Mouse (Mus musculus) frontal cortex, postnatal 10 days (tissue): ENCODE measurements around the gene Nsa2.
"Not testable (repeated sequence)": the region's sequence is repeated elsewhere in the genome, so short reads cannot be mapped to it uniquely, and the experiment has no call there.

Source experiments
- DNase-seq, 2 experiments: peaks; one replicate each; pipeline ENCODE4 v3.0.0; 2022; ENCODE audit warnings: low spot score in 2 of 2, mixed read lengths in 1 of 2

The Nsa2 gene

GRCm38 (mm10) chr13:97137466-97138400, at the start of gene Nsa2, which contains the start of gene Gfm2:
TSS of gene Nsa2 (minus strand) at chr13:97137937.
TSS of gene Gfm2 (plus strand) at chr13:97137937.
- DNase-seq, result peak; percentile 85 to 89

- no peak for DNase-seq
Measured at GRCm38 (mm10) chr13:97186346-97186745, 48.6 kb upstream of the Nsa2 start.

- no peak for DNase-seq
Measured at GRCm38 (mm10) chr13:97184656-97185055, 46.9 kb upstream of the Nsa2 start.

- DNase-seq, result no peak
Measured at GRCm38 (mm10) chr13:97184168-97184567, 46.4 kb upstream of the Nsa2 start.

GRCm38 (mm10) chr13:97182821-97183220, 45.1 kb upstream of the Nsa2 start:
- no peak for DNase-seq

GRCm38 (mm10) chr13:97180113-97180828, 42.5 kb upstream of the Nsa2 start:
- DNase-seq, result no peak

GRCm38 (mm10) chr13:97178943-97179342, 41.2 kb upstream of the Nsa2 start:
- DNase-seq, result no peak

GRCm38 (mm10) chr13:97176731-97177130, 39.0 kb upstream of the Nsa2 start:
- DNase-seq, result no peak

- DNase-seq, result no peak
Measured at GRCm38 (mm10) chr13:97175520-97176264, 38.0 kb upstream of the Nsa2 start.

GRCm38 (mm10) chr13:97145834-97146233, 8.1 kb upstream of the Nsa2 start:
- DNase-seq, result no peak

GRCm38 (mm10) chr13:97142321-97142720, 4.6 kb upstream of the Nsa2 start:
- no peak for DNase-seq

- not testable (repeated sequence) for DNase-seq
Measured at GRCm38 (mm10) chr13:97138404-97138931, 731 bp upstream of the Nsa2 start.

- DNase-seq, result not testable (repeated sequence)
Measured at GRCm38 (mm10) chr13:97130413-97130812, 7.3 kb downstream of the Nsa2 start.

- not testable (repeated sequence) for DNase-seq
Measured at GRCm38 (mm10) chr13:97129654-97130053, 8.1 kb downstream of the Nsa2 start.

- DNase-seq, result no peak
Measured at GRCm38 (mm10) chr13:97121341-97121740, 16.4 kb downstream of the Nsa2 start.

GRCm38 (mm10) chr13:97109046-97109445, 28.7 kb downstream of the Nsa2 start:
- DNase-seq, result no peak

- DNase-seq, result not testable (repeated sequence)
Measured at GRCm38 (mm10) chr13:97107721-97108120, 30.0 kb downstream of the Nsa2 start.

GRCm38 (mm10) chr13:97104996-97105395, 32.7 kb downstream of the Nsa2 start:
- DNase-seq, result no peak

GRCm38 (mm10) chr13:97099187-97099852, 38.4 kb downstream of the Nsa2 start, which contains the start of gene Gm6169:
TSS of gene Gm6169 (minus strand) at chr13:97099237.
- peak; percentile 38 to 51 for DNase-seq

- no peak for DNase-seq
Measured at GRCm38 (mm10) chr13:97095726-97096125, 42.0 kb downstream of the Nsa2 start.

GRCm38 (mm10) chr13:97088183-97088582, 49.6 kb downstream of the Nsa2 start:
- DNase-seq, result no peak
